Mouse (Mus musculus) hindbrain, embryonic 16.5 days (tissue): ENCODE data around the gene Spata46. TPM values are rescaled to one million over a fixed set of nuclear protein-coding genes. Genes with fewer than 3 reads are reported as not detected.

Experiments
- ATAC-seq: fragments of 200-750 bp; cut with Nextera tagmentation; 2 replicates; pipeline ENCODE4 v1.8.0; 2017; ENCODE audit warnings: moderate TSS enrichment, moderate library complexity
- H3K27ac ChIP-seq: fragments of 300-500 bp; sonication (generic); 2 replicates; pipeline ENCODE4 v1.5.1; 2014; ENCODE audit warnings: low read depth, mild to moderate bottlenecking, control low read depth, low read length, moderate library complexity
- H3K27me3 ChIP-seq: fragments of 300-500 bp; sonication (generic); replicated peaks from 2 replicates; pipeline ENCODE4 v1.6.1; 2014; ENCODE audit warnings: low read length; ENCODE audit not compliant: control insufficient read depth, insufficient read depth
- H3K36me3 ChIP-seq: fragments of 300-500 bp; sonication (generic); 2 replicates; pipeline ENCODE4 v1.6.1; 2014; ENCODE audit warnings: mild to moderate bottlenecking, low read length, moderate library complexity, mixed read lengths; ENCODE audit not compliant: control insufficient read depth, insufficient read depth
- H3K4me1 ChIP-seq: fragments of 300-500 bp; sonication (generic); 2 replicates; pipeline ENCODE4 v1.6.1; 2014; ENCODE audit warnings: low read depth, low read length; ENCODE audit not compliant: control insufficient read depth, insufficient read depth
- H3K4me2 ChIP-seq: fragments of 300-500 bp; sonication (generic); 2 replicates; pipeline ENCODE4 v1.6.1; 2014; ENCODE audit warnings: mild to moderate bottlenecking, low read length, control low read depth, moderate library complexity
- H3K4me3 ChIP-seq: fragments of 300-500 bp; sonication (generic); 2 replicates; pipeline ENCODE4 v1.5.1; 2014; ENCODE audit warnings: mild to moderate bottlenecking, low read length, control low read depth, moderate library complexity
- H3K9ac ChIP-seq: fragments of 300-500 bp; sonication (generic); 2 replicates; pipeline ENCODE4 v1.6.1; 2014; ENCODE audit warnings: low read depth, mild to moderate bottlenecking, control low read depth, low read length, moderate library complexity
- H3K9me3 ChIP-seq: fragments of 300-500 bp; sonication (generic); 2 replicates; pipeline ENCODE4 v1.6.1; 2014; ENCODE audit warnings: mild to moderate bottlenecking, low read length, moderate library complexity; ENCODE audit not compliant: control insufficient read depth
- WGBS: fragments of 180-500 bp; shearing (Covaris S2); extraction: QIAGEN DNeasy Blood & Tissue Kit; methylation state at CpG from one replicate; pipeline ENCODE4 v1.1.7; 2014; 5-methylcytosine and 5-hydroxymethylcytosine counted together
- polyA plus RNA-seq: library from polyadenylated mRNA; unstranded; fragments of >200 nt; fragmentation: Nextera tagmentation; extraction: Ambion mirVana; gene quantifications from 2 replicates; pipeline ENCODE4 v1.2.1, GENCODE M21; 2015

The Spata46 gene
- polyA plus RNA-seq, 1 experiment from 2014 or later, result 0.63 TPM

DNA sequence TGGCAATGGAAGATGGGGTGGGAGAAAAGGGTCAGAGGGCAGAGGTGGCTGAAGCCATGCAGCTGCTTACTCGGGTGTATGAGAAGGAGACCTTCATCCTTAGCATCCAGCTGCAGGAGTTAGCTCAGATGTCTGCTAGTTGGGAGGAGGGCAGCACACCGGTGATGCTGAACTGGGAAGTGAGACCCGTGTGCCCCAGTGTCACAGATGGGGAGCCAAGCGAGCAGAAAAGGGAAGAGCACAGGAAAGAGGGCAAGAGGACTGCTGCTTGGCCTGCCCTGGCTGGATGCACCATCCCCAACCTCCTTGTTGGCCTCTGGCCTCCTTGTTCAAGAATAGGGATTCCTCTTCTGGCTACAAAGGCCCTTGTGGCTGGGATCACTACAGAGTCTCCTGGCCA, 9.1 kb upstream of the Spata46 start:
- 76% methylated on average over 4 of the region's 4 CpGs for WGBS
- ATAC-seq, result no peak

DNA sequence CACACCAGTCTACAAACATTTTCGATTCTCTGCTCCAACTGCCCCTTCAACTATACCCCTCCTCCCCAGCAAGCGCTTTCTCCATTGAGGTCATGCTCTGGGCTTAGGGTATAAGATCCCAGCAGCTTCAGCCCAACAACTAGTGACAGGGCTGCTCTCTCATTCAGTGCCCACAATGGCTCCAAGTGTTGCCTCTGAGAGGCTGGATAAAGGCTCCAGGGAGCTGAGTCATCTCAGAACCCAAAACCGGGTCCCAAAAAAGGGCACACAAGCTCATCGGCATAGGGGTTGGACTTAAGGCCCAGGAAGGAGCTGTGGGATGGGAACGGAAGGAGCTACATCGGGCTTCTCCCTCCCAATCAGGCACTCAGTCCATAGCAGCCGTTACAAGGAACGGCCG, 6.9 kb upstream of the Spata46 start:
- Histone ChIP-seq H3K36me3 (no peaks in the 10 kb centered on the region), H3K4me2 (no peak overlapping the region), H3K4me1 (no peaks in the 10 kb centered on the region), H3K4me3 (no peak overlapping the region), H3K9ac (no peak overlapping the region), H3K27ac (no peak overlapping the region), H3K27me3 (no peaks in the 10 kb centered on the region), H3K9me3 (no peaks in the 10 kb centered on the region)
- WGBS, result 92% methylated on average over 9 of the region's 9 CpGs
- no peak for ATAC-seq

More for the DNA sequence above, 9.1 kb upstream of the Spata46 start:
- Histone ChIP-seq H3K9ac (no peak overlapping the region), H3K36me3 (no peaks in the 10 kb centered on the region), H3K27ac (no peak overlapping the region), H3K4me3 (no peak overlapping the region), H3K9me3 (no peaks in the 10 kb centered on the region), H3K4me1 (no peaks in the 10 kb centered on the region), H3K27me3 (no peaks in the 10 kb centered on the region), H3K4me2 (no peak overlapping the region)

DNA sequence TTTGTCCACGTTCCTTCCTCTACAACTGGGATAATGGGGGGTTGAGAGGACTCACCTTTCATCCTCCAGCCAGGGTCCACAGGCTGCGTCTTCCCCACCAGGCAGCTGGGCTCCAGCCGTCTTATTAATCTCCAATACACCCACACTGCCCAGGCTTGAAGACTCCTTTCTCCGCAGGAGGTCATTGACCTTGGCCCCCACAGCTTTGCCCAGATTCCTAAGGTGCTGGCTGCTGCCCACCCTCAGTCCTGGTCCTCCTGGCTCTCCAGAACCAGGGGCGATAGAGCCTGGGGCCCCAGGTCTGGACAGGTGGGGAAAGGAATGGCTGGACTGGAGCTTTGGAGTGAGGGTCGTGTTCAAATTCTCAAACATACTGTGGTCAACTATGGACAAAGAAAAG, 6.1 kb upstream of the Spata46 start:
- Histone ChIP-seq H3K27me3 (no peaks in the 10 kb centered on the region), H3K4me1 (no peaks in the 10 kb centered on the region), H3K4me2 (no peak overlapping the region), H3K27ac (no peak overlapping the region), H3K9ac (no peak overlapping the region), H3K4me3 (no peak overlapping the region), H3K9me3 (no peaks in the 10 kb centered on the region), H3K36me3 (no peaks in the 10 kb centered on the region)
- no peak for ATAC-seq
- 74% methylated on average over 6 of the region's 6 CpGs for WGBS

DNA sequence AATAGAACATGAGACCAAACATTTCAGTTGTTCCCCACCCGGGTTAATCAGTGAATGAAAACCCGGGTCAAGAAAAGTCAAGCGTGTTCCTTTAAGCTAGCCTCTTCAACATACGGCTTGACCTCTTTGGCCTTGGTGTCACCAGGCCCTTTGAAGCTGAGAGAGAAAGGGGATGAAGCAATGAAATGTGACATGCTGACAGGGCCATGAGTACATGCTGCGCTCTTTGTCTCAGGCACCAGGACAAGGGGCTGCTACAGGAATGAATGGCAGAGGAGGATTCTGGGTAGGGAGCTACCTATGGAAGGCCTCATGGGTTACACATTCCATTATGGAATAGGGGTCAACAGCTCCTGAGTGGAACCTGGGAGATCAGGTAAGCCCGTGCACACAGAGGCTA, 5.5 kb upstream of the Spata46 start:
- H3K4me2 ChIP-seq, result no peak overlapping the region
- no peak for ATAC-seq
- no peaks in the 10 kb centered on the region for H3K36me3 ChIP-seq
- H3K27me3 ChIP-seq, result no peaks in the 10 kb centered on the region
- H3K4me3 ChIP-seq, result no peak overlapping the region
- WGBS, result 33% methylated on average over 6 of the region's 6 CpGs
- no peaks in the 10 kb centered on the region for H3K4me1 ChIP-seq
- no peak overlapping the region for H3K27ac ChIP-seq
- H3K9ac ChIP-seq, result no peak overlapping the region
- H3K9me3 ChIP-seq, result no peaks in the 10 kb centered on the region

- 93% methylated on average over 10 of the region's 10 CpGs for WGBS
- H3K4me1 ChIP-seq, result no peaks in the 10 kb centered on the region
- H3K4me3 ChIP-seq, result no peak overlapping the region
- no peak overlapping the region for H3K27ac ChIP-seq
- H3K27me3 ChIP-seq, result no peaks in the 10 kb centered on the region
- H3K36me3 ChIP-seq, result no peaks in the 10 kb centered on the region
- no peaks in the 10 kb centered on the region for H3K9me3 ChIP-seq
- no peak overlapping the region for H3K4me2 ChIP-seq
- no peak overlapping the region for H3K9ac ChIP-seq
- ATAC-seq, result no peak
Observed at GRCm38 (mm10) chr1:170305002-170305401, 3.6 kb upstream of the Spata46 start.

GRCm38 (mm10) chr1:170306232-170306631, 2.4 kb upstream of the Spata46 start, which contains the start of gene Gm7694:
Gene Gm7694, minus strand, starts transcription at chr1:170306332.
- no peak within 1 kb of the TSS for H3K9ac ChIP-seq
- no peak for ATAC-seq
- no peaks in the 10 kb centered on the region for H3K4me1 ChIP-seq
- no peak within 1 kb of the TSS for H3K4me3 ChIP-seq
- H3K36me3 ChIP-seq, result no peaks in the 10 kb centered on the region
- H3K27me3 ChIP-seq, result no peaks in the 10 kb centered on the region
- WGBS, result 97% methylated on average over 4 of the region's 4 CpGs
- no peaks in the 10 kb centered on the region for H3K9me3 ChIP-seq
- no peak within 1 kb of the TSS for H3K4me2 ChIP-seq
- H3K27ac ChIP-seq, result no peak within 1 kb of the TSS

GRCm38 (mm10) chr1:170311431-170311830, 2.8 kb downstream of the Spata46 start:
- H3K9me3 ChIP-seq, result no peaks in the 10 kb centered on the region
- H3K4me1 ChIP-seq, result no peaks in the 10 kb centered on the region
- no peak overlapping the region for H3K4me2 ChIP-seq
- H3K4me3 ChIP-seq, result no peak overlapping the region
- no peaks in the 10 kb centered on the region for H3K27me3 ChIP-seq
- H3K9ac ChIP-seq, result no peak overlapping the region
- WGBS, result 86% methylated on average over 6 of the region's 6 CpGs
- H3K27ac ChIP-seq, result no peak overlapping the region
- ATAC-seq, result no peak
- H3K36me3 ChIP-seq, result no peaks in the 10 kb centered on the region

DNA sequence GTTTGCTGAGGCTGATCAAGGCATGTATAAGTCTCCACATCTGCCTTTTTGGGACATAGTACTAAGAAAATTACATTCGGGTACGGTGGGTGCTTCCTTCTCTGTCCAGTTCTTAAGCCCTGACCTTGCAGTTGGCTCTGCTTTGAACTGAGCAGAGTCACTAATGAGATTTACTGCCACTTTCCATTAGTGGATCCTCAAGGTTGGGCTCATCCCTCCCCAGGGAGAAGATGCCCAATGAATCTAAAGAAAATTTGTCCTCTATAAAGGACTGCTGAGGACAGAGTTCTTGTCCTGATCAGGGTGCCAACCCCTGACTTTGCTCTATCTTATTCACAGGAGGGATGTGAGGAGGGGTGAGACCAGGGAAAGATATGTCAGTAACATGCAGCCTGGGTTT, 13.4 kb downstream of the Spata46 start:
- Histone ChIP-seq H3K4me3 (no peak overlapping the region), H3K36me3 (peaks cover 6% of the 10 kb centered on the region; the same call in 1 of the 2 replicates), H3K27ac (no peak overlapping the region), H3K4me1 (no peaks in the 10 kb centered on the region), H3K4me2 (no peak overlapping the region), H3K9me3 (no peaks in the 10 kb centered on the region), H3K9ac (no peak overlapping the region), H3K27me3 (no peaks in the 10 kb centered on the region)
- ATAC-seq, result no peak
- 83% methylated on average over 2 of the region's 2 CpGs for WGBS

DNA sequence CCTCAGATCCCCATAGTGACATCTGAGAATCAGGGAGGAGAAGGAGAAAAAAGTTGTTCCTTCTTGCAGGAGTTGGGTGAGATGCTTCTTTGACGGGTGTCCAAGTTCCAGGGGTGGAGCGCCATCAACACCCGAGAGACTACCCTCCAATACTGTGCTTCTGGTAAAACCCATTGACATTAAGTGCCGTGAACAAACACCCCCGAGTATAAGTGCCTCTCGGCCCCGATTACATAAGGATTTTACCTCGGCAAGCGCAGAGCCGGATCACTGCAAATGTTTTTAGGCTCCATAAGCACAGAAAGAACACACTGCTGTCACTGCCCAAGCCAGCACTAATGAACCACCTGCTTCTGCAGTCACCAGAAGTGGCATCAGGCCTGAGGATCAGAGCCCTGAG, 14.4 kb downstream of the Spata46 start:
- 91% methylated on average over 10 of the region's 10 CpGs for WGBS
- Histone ChIP-seq H3K9ac (no peak overlapping the region), H3K4me1 (no peaks in the 10 kb centered on the region), H3K4me3 (no peak overlapping the region), H3K36me3 (peaks cover 6% of the 10 kb centered on the region; the same call in 1 of the 2 replicates), H3K27ac (no peak overlapping the region), H3K9me3 (no peaks in the 10 kb centered on the region), H3K27me3 (no peaks in the 10 kb centered on the region), H3K4me2 (no peak overlapping the region)
- no peak for ATAC-seq

DNA sequence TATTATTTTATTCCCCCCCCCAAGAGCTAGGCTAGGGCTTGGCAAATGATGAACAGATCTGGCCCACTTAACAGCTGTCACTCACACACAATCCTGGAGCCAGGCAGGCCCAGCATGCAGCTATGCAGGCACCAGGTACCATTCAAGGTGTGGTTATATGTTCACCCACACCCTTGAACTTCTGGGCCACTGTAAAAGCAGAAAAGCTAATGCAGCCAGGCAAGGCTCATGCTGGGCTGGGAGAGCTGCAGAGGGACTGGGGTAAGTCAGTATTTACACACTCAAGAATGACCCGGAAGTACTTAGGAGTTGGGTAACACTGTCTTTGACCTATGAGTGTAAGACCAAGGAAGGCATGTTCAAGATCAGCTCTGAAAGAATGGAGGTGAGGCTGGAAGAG, 15.7 kb downstream of the Spata46 start:
- Histone ChIP-seq H3K9me3 (no peaks in the 10 kb centered on the region), H3K4me2 (no peak overlapping the region), H3K27ac (no peak overlapping the region), H3K9ac (no peak overlapping the region), H3K27me3 (no peaks in the 10 kb centered on the region), H3K36me3 (peaks cover 7% of the 10 kb centered on the region), H3K4me3 (no peak overlapping the region), H3K4me1 (no peaks in the 10 kb centered on the region)
- ATAC-seq, result no peak
- WGBS, result 86% methylated on average over 1 of the region's 1 CpGs
